Mouse (Mus musculus) embryonic facial prominence, embryonic 12.5 days (tissue): ENCODE results near the gene Adipor2. TPM values are rescaled to one million over a fixed set of nuclear protein-coding genes. Genes with fewer than 3 reads are reported as not detected.
"Not testable (repeated sequence)": the region's sequence is repeated elsewhere in the genome, so short reads cannot be mapped to it uniquely, and the experiment has no call there.

Experiments
- ATAC-seq: fragments of 200-750 bp; cut with Nextera tagmentation; 2 replicates; pipeline ENCODE4 v1.8.0; 2017; ENCODE audit not compliant: insufficient number of reproducible peaks, insufficient read depth, low FRiP score, low TSS enrichment
- H3K27ac ChIP-seq: fragments of 300-500 bp; sonication (generic); 2 replicates; pipeline ENCODE4 v1.5.1; 2016; ENCODE audit warnings: mild to moderate bottlenecking
- H3K27me3 ChIP-seq: fragments of 300-500 bp; sonication (generic); 2 replicates; pipeline ENCODE4 v1.6.1; 2016; ENCODE audit warnings: mild to moderate bottlenecking, moderate library complexity
- H3K36me3 ChIP-seq: fragments of 300-500 bp; sonication (generic); 2 replicates; pipeline ENCODE4 v1.6.1; 2016; ENCODE audit warnings: mild to moderate bottlenecking
- H3K4me1 ChIP-seq: fragments of 300-500 bp; sonication (generic); 2 replicates; pipeline ENCODE4 v1.6.1; 2016
- H3K4me2 ChIP-seq: fragments of 300-500 bp; sonication (generic); replicated peaks from 2 replicates; pipeline ENCODE4 v1.6.1; 2016; ENCODE audit warnings: mild to moderate bottlenecking, moderate library complexity
- H3K4me3 ChIP-seq: fragments of 300-500 bp; sonication (generic); 2 replicates; pipeline ENCODE4 v1.5.1; 2016; ENCODE audit warnings: mild to moderate bottlenecking
- H3K9ac ChIP-seq: fragments of 300-500 bp; sonication (generic); 2 replicates; pipeline ENCODE4 v1.6.1; 2016; ENCODE audit warnings: mild to moderate bottlenecking, moderate library complexity
- H3K9me3 ChIP-seq: fragments of 300-500 bp; sonication (generic); 2 replicates; pipeline ENCODE4 v1.6.1; 2016; ENCODE audit warnings: mild to moderate bottlenecking, moderate library complexity
- WGBS: fragments of 180-500 bp; shearing (Covaris S2); methylation state at CpG from one replicate; pipeline ENCODE4 v1.1.7; 2016; 5-methylcytosine and 5-hydroxymethylcytosine counted together
- polyA plus RNA-seq: library from polyadenylated mRNA; unstranded; fragments of >200 nt; fragmentation: Nextera tagmentation; extraction: Ambion mirVana; gene quantifications from 2 replicates; pipeline ENCODE4 v1.2.1, GENCODE M21; 2016

Gene Adipor2
- polyA plus RNA-seq, 1 experiment from 2014 or later: 30.2 TPM

DNA sequence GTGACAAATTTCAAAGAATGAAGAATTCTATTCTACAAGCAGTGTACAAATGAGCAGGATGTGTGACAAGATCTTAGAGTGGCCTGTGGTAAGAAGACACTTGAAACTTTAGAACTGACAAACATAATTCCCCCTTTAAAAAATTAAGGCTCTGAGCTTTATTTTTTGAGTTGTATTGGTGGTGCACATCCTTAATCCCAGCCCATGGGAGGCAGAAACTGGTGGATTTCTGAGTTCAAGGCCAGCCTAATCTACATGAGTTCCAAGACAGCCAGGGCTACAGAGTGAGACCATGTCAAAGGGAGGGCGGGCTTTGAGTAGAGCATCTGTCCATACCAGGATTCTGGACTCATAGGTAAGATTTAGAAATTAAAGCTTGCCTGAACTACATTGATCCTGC lies 30.7 kb downstream of the Adipor2 start:
- Histone ChIP-seq H3K9ac (0 out of 2 replicates have a peak overlapping the region, but pooled peaks have one; percentile 8), H3K9me3 (no peaks in the 10 kb centered on the region), H3K4me3 (no peak overlapping the region), H3K4me2 (peak overlapping the region; percentile 78), H3K36me3 (no peaks in the 10 kb centered on the region), H3K27me3 (no peaks in the 10 kb centered on the region), H3K27ac (no peak overlapping the region), H3K4me1 (peaks cover 6% of the 10 kb centered on the region)
- WGBS: 96% methylated on average over 1 of the region's 1 CpGs
- no peak for ATAC-seq

DNA sequence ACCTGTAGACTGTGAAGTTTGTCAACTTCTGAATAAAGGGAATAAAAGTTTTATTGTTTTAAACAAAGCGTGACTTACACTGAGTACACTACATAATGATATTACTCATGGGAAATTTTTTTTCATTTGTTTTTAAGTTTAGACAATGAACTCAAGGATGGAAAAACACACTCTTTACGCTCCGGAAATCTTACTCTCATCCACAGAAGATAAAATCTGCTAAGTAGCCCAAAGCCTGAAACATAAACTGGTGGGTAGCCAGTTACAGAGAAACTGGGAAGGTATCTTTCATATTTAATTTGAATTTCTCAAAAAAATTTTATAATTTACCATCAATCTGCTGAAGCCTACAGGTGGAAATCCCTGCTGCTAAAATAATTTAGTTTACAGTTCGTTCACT lies 31.1 kb downstream of the Adipor2 start:
- 86% methylated on average over 4 of the region's 4 CpGs for WGBS
- no peak overlapping the region for H3K4me2 ChIP-seq
- no peaks in the 10 kb centered on the region for H3K9me3 ChIP-seq
- H3K27ac ChIP-seq: no peak overlapping the region
- ATAC-seq: no peak
- peaks cover 6% of the 10 kb centered on the region for H3K4me1 ChIP-seq
- H3K36me3 ChIP-seq: no peaks in the 10 kb centered on the region
- no peak overlapping the region for H3K4me3 ChIP-seq
- H3K9ac ChIP-seq: no peak overlapping the region
- no peaks in the 10 kb centered on the region for H3K27me3 ChIP-seq

DNA sequence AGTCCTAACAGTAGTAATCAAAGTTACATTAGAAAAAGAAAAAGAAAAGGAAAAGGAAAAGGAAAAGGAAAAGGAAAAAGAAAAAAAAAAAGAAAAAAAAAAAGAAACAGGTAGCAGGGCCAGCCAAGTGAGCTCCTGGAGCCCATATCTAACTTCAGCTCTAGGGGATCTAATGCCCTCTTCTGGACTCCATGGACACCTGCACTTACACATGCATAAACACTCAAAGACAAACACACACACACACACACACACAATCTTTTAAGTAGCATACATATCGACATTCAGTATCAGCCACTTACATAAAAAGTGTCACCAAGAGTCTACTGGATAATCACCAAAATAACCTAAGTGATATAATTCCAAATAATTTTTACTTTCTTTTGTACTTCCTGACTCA lies 31.8 kb downstream of the Adipor2 start:
- H3K27me3 ChIP-seq: no peaks in the 10 kb centered on the region
- no peak overlapping the region for H3K27ac ChIP-seq
- ATAC-seq: no peak
- H3K4me2 ChIP-seq: no peak overlapping the region
- H3K4me1 ChIP-seq: peaks cover 6% of the 10 kb centered on the region
- WGBS: 90% methylated on average over 1 of the region's 1 CpGs
- no peaks in the 10 kb centered on the region for H3K9me3 ChIP-seq
- H3K4me3 ChIP-seq: no peak overlapping the region
- H3K36me3 ChIP-seq: no peaks in the 10 kb centered on the region
- no peak overlapping the region for H3K9ac ChIP-seq

DNA sequence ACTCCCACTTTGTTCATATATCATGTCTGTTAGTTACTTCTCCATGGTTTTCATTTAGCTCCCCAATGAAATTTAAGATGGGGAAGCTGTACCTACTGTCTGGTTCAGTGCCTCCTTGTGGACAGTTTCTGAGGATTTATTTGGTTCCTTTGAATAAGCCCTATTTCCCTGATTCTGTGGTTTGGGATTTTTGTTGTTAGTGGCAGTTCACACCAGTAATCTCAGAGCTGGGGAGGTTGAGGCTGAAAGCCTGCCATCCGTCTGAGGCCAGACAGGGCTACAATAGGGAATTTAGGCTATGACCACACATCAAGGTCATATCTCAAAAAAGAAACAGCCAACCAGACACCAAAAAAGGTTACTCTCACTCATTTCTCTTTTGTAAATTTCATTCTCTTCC lies 38.9 kb downstream of the Adipor2 start:
- H3K4me2 ChIP-seq: no peak overlapping the region
- H3K9ac ChIP-seq: no peak overlapping the region
- WGBS: 75% methylated on average over 1 of the region's 1 CpGs
- ATAC-seq: no peak
- H3K27ac ChIP-seq: no peak overlapping the region
- H3K4me3 ChIP-seq: no peak overlapping the region
- no peaks in the 10 kb centered on the region for H3K4me1 ChIP-seq
- no peaks in the 10 kb centered on the region for H3K27me3 ChIP-seq
- no peaks in the 10 kb centered on the region for H3K36me3 ChIP-seq
- no peaks in the 10 kb centered on the region for H3K9me3 ChIP-seq

DNA sequence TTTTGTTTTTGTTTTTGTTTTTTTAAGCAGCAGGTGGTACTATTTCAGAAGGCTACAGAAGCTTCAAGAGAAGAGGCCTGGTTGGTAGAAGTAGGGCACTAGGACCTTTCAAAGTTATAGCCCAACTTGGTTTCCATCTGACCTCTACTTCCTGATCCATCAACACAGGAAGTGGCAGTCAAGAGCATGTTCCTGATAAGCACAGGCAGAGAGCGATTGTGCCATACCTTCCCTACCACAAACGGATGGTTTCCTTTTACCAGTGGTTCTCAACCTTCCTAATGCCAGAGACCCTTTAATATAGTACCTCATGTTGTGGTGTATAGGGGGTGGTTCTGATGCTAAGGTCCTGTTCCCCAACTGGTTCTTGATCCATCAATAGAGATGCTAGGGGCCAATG lies 39.9 kb downstream of the Adipor2 start:
- H3K4me3 ChIP-seq: no peak overlapping the region
- WGBS: 56% methylated on average over 2 of the region's 2 CpGs
- no peak overlapping the region for H3K4me2 ChIP-seq
- no peak overlapping the region for H3K27ac ChIP-seq
- no peaks in the 10 kb centered on the region for H3K36me3 ChIP-seq
- no peak for ATAC-seq
- H3K27me3 ChIP-seq: no peaks in the 10 kb centered on the region
- no peaks in the 10 kb centered on the region for H3K9me3 ChIP-seq
- H3K9ac ChIP-seq: no peak overlapping the region
- H3K4me1 ChIP-seq: no peaks in the 10 kb centered on the region

DNA sequence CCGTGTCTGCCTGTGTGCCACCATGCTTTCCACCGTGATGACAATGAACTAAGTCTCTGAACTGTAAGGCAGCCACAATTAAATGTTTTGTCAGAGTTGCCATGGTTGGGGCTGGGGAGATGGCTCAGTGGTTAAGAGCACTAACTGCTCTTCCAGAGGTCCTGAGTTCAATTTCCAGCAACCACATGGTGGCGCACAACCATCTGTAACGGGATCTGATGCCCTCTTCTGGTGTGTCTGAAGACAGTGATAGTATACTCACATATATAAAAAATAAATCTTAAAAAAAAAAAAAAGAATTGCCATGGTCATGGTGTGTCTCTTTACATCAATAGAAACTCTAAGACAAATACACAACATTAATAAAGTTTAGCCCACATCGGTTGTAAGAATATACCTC lies 42.5 kb downstream of the Adipor2 start:
- H3K4me1 ChIP-seq: no peaks in the 10 kb centered on the region
- no peaks in the 10 kb centered on the region for H3K9me3 ChIP-seq
- no peak for ATAC-seq
- no peak overlapping the region for H3K9ac ChIP-seq
- H3K36me3 ChIP-seq: no peaks in the 10 kb centered on the region
- H3K4me3 ChIP-seq: no peak overlapping the region
- 82% methylated on average over 5 of the region's 5 CpGs for WGBS
- H3K27me3 ChIP-seq: no peaks in the 10 kb centered on the region
- H3K27ac ChIP-seq: no peak overlapping the region
- no peak overlapping the region for H3K4me2 ChIP-seq

DNA sequence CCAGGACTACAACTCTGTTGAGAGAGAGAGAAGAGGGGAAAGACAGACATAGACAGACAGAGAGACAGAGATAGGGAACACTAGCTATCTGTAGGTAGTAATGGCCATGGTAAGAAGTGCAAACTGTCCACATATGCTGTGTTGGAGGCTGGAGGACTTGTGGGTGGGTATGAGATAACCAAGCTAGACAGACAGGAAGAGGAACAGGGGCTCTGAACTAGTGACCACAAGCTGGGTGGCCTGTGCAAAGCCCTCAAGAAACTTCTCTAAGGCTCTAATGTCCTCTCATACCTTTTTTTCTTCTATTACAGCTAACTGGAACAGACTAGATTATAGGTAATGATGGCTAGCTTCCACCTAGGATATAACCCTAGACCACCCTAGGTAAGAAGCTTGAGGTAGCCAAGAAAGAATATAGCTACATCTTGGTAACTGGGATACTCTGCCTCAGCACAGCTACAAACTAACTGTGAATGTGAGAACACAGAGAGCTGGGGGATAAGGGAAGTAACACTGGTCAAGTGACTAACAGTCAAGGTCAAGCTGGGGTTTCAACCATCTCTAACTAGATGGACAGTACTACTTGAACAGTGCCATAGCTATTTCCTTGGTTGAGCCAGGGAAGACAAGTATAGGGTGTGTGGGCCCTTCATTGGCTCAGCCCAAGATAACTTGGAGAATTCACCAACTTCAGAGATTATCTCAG lies 44.4 kb downstream of the Adipor2 start:
- ATAC-seq: no peak
- H3K4me2 ChIP-seq: no peak overlapping the region
- no peak overlapping the region for H3K9ac ChIP-seq
- no peaks in the 10 kb centered on the region for H3K4me1 ChIP-seq
- peaks cover 11% of the 10 kb centered on the region for H3K36me3 ChIP-seq
- H3K27me3 ChIP-seq: no peaks in the 10 kb centered on the region
- H3K4me3 ChIP-seq: no peak overlapping the region
- H3K9me3 ChIP-seq: no peaks in the 10 kb centered on the region
- H3K27ac ChIP-seq: no peak overlapping the region

DNA sequence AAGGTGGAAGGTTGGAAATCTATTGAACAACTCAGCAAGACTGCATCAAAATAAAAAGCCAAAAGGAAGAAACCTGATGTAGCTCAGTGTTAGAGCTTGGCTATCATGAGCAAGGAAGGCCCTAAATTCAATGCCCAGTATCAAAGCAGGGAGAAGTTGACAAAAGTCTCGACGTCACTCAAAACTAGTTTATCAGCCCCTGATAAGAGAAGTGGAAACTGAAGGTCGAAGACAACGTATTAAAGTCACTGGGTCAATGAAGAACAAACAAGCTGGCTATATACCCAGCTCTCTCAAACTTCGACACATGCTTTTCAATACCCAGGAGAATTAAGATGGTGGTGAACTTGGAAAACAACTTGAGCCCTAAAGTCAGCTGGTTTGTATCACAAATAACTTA lies 45.3 kb downstream of the Adipor2 start:
- no peak for ATAC-seq
- Histone ChIP-seq H3K27ac (no peak overlapping the region), H3K27me3 (no peaks in the 10 kb centered on the region), H3K4me2 (no peak overlapping the region), H3K9ac (no peak overlapping the region), H3K4me3 (no peak overlapping the region), H3K36me3 (peaks cover 17% of the 10 kb centered on the region), H3K9me3 (no peaks in the 10 kb centered on the region), H3K4me1 (no peaks in the 10 kb centered on the region)
- WGBS: 84% methylated on average over 5 of the region's 5 CpGs

DNA sequence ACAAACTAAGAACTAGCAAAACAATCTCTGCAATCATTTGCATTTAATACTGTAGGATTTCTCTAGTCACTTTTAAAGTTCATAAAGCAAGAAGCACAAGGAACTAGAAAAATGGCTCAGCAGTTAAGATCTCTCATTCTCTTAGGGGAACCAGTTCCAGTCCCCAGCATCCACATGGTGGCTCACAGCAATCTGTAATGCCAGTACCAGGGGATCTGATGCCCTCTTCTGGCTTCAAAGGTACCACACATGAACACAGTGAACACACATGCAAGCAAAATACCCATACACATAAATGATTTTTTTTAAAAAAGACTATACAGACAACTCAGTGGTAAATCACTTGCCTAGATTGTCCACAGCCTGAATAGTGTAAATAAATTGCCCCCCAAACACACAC lies 45.9 kb downstream of the Adipor2 start:
- Histone ChIP-seq H3K4me2 (no peak overlapping the region), H3K27ac (no peak overlapping the region), H3K4me3 (no peak overlapping the region), H3K27me3 (no peaks in the 10 kb centered on the region), H3K36me3 (peaks cover 19% of the 10 kb centered on the region), H3K9me3 (no peaks in the 10 kb centered on the region), H3K9ac (no peak overlapping the region), H3K4me1 (no peaks in the 10 kb centered on the region)
- ATAC-seq: no peak

DNA sequence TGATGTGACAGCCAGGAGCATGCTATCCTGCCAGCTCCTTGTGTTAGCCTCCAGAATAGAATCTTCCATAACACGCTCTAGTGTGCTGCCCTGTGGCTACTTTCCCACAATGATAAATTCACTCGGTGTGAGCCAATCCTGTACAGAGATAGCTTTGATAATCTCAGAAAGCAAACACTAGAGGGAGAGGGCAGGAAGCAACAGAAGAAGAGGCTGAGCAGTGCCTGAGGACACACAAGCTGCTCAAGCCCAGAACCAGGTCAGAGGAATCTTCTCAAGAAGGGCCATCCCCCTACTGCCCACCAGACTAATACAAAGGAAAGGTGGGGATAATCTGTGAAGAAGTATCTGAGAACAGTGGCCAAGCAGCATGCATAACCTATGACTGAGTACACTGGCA lies 50.1 kb downstream of the Adipor2 start:
- H3K9me3 ChIP-seq: no peaks in the 10 kb centered on the region
- H3K4me1 ChIP-seq: no peaks in the 10 kb centered on the region
- no peak overlapping the region for H3K27ac ChIP-seq
- peaks cover 53% of the 10 kb centered on the region for H3K36me3 ChIP-seq
- H3K27me3 ChIP-seq: no peaks in the 10 kb centered on the region
- no peak overlapping the region for H3K9ac ChIP-seq
- H3K4me2 ChIP-seq: no peak overlapping the region
- WGBS: 91% methylated on average over 2 of the region's 2 CpGs
- no peak overlapping the region for H3K4me3 ChIP-seq
- ATAC-seq: no peak

DNA sequence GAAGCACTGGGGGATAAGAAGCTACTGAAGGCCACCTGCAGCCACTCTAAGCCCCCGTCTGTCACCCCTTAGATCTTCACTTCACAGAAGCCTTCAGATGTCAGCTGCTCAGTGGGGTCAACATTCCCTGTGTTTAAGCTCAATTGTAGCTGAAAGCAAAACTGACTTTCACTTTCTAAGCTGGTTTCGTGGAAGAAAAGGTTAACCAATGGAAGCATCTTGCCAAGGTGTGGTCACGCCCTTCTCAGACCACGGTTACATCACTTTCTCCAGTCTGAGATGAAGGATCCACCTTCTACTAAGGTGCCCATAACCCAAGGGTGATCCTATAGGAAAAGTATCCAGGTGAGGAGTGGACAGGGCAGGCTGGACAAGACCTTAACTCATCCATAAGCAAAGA lies 50.7 kb downstream of the Adipor2 start:
- H3K36me3 ChIP-seq: peaks cover 54% of the 10 kb centered on the region
- not testable (repeated sequence) for H3K9me3 ChIP-seq, H3K4me3 ChIP-seq, H3K4me2 ChIP-seq, H3K9ac ChIP-seq, H3K27me3 ChIP-seq, H3K4me1 ChIP-seq, ATAC-seq, H3K27ac ChIP-seq
- WGBS: 89% methylated on average over 4 of the region's 4 CpGs

DNA sequence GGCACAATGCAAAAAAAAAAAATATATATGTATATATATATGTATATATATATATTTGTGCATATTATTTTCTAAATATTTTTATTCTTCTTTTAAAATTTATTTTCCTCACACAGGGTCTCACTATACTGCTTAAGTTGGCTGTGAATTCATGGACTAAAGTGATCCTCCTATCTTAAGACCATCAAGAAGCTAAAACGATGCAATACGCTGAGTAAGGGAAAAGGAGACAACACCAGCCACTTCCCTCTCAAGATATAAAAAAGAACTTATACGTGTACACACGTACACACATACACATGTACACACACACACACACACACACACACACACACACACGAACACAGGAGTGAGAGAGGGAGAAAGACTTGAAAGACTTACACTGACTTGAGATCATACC lies 53.9 kb downstream of the Adipor2 start:
- peaks cover 61% of the 10 kb centered on the region for H3K36me3 ChIP-seq

More for the DNA sequence above, 53.9 kb downstream of the Adipor2 start:
- Histone ChIP-seq H3K4me2 (no peak overlapping the region), H3K9ac (no peak overlapping the region), H3K4me3 (no peak overlapping the region), H3K27ac (no peak overlapping the region), H3K27me3 (no peaks in the 10 kb centered on the region), H3K9me3 (no peaks in the 10 kb centered on the region), H3K4me1 (no peaks in the 10 kb centered on the region)
- no peak for ATAC-seq
- 89% methylated on average over 5 of the region's 5 CpGs for WGBS
